Mouse (Mus musculus) kidney, postnatal 4 days (tissue): ENCODE measurements at regions not wholly inside any gene's neighbourhood (a gene's known extent, or its start where the extent isn't known, plus 50 kb on each side); places are given as distances from the start of the nearest gene placed in this dataset.

Experiments
- DNase-seq, 2 experiments: peaks; one replicate each; pipeline ENCODE4 v3.0.0; 2021; ENCODE audit warnings: mixed read lengths in 2 of 2

GRCm38 (mm10) chr14:80657408-80657807, 673.5 kb downstream of the Olfm4 start:
- no peak for DNase-seq

GRCm38 (mm10) chr14:80682876-80683275, 699.0 kb downstream of the Olfm4 start:
- DNase-seq, result no peak

GRCm38 (mm10) chr14:80683282-80683681, 699.4 kb downstream of the Olfm4 start:
- DNase-seq, result no peak

GRCm38 (mm10) chr14:80683703-80684102, 699.8 kb downstream of the Olfm4 start:
- peak; percentile 21 to 53 for DNase-seq

GRCm38 (mm10) chr14:80690476-80690875, 706.6 kb downstream of the Olfm4 start:
- DNase-seq, result no peak

GRCm38 (mm10) chr14:80722766-80723531, 739.1 kb downstream of the Olfm4 start:
- no peak for DNase-seq

- DNase-seq, result no peak
Observed at GRCm38 (mm10) chr14:80731194-80731593, 747.3 kb downstream of the Olfm4 start.
